Mouse (Mus musculus) megakaryocyte-erythroid progenitor cell, adult 5-6 weeks (primary cell): ENCODE measurements around the gene Fxyd5. TPM values are rescaled to one million over a fixed set of nuclear protein-coding genes. Genes with fewer than 3 reads are reported as not detected.

Experiments used
- ATAC-seq: replicated peaks from 2 replicates; pipeline ENCODE4 v1.8.0; 2016; ENCODE audit warnings: mild to moderate bottlenecking, inconsistent platforms; ENCODE audit not compliant: severe bottlenecking, poor library complexity, low FRiP score, low TSS enrichment
- total RNA-seq, 2 experiments: library from RNA; stranded (forward) in 1 of 2; stranded (reverse) in 1 of 2; fragments of 200-1000, 215-1000 nt in 1 of 2; fragments of >200 nt in 1 of 2; fragmentation: Nextera tagmentation in 1 of 2; gene quantifications; 2 replicates each; pipeline ENCODE4 v1.2.3; 2014 to 2017

Fxyd5 gene
- total RNA-seq, 2 experiments from 2014 or later: 29.5 to 47.6 TPM

DNA sequence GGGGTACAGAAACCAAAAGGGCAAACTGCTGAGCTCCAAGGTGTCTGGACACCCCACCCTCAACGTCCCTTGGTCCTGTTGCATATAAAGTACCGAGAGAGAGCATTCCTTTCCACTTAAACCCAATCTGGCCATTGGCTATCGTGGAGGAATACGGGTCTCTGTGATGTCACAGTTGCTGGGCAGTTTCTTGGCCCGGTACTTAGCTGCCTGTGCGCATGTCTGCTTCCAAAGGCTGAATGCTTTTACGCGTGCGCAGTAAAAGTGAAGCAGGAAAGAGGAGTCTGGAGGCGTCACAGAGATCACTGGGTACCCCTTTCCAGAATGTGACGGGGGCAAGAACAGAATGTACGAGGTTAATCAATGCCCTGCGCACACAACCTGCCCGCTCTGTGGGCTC is 27.2 kb upstream of the Fxyd5 start:
- no peak for ATAC-seq

- ATAC-seq: no peak
Measured at GRCm38 (mm10) chr7:31067836-31068235, 25.6 kb upstream of the Fxyd5 start.

- no peak for ATAC-seq
Measured at GRCm38 (mm10) chr7:31063074-31063560, 20.8 kb upstream of the Fxyd5 start.

GRCm38 (mm10) chr7:31060621-31061010 is 18.3 kb upstream of the Fxyd5 start:
- ATAC-seq: no peak

DNA sequence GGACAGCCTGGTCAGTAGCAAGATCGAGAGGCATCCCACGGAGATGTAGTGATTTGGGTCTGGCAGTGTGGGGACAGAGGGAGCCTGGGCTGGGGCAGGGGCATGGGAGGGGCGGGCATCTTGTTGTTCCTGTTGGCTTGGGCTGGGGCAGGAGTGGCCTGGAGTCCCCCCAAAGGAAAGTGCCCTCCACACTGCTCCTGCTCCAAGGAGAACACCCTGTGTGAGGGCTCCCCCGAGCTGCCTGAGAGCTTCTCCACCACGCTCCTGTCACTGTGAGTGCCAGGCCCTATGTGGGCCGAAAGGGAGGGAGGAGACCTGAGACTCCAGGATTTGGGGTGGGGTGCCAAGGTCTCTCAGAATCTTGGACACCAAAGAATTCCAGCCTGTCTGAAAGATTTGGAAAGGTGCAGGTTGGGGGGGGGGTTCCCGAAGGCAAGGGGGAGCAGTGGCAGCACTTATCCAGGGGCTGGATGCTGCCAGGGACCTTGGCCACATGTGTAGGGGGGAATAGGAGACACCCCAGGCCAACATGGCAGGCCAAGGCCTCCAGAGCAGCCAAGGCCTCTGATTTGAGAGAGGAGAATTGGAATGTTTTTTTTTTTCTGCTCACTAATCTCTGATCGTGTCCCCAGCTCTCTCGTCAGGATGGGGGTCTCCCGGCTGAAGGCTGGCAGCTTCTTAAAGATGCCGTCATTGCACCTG is 17.8 kb upstream of the Fxyd5 start:
- ATAC-seq: no peak

- ATAC-seq: peak; percentile 79
Measured at GRCm38 (mm10) chr7:31059108-31059507, 16.8 kb upstream of the Fxyd5 start, which contains the start of gene Lgi4. Gene Lgi4, plus strand, starts transcription at chr7:31059342.

- no peak for ATAC-seq
Measured at GRCm38 (mm10) chr7:31058211-31058610, 15.9 kb upstream of the Fxyd5 start.

DNA sequence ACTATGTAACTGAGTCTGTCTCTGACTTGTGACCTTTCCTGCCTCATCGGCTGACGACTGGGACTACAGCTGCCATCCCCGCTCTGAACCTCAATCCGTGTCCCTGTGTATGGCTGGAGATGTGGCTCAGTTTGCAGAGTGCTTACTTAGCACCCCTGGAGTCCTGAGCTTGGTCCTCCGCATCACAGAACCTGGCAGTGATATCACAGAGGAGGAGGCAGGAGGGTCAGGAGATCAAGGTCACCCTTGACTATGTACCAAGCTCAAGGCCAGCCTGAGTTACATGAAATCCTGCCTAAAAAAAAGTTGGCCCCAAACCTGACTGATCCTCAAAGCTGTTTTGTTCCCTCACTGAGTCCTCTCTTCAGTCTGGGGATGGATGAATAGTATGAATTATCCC is 15.4 kb upstream of the Fxyd5 start:
- no peak for ATAC-seq

DNA sequence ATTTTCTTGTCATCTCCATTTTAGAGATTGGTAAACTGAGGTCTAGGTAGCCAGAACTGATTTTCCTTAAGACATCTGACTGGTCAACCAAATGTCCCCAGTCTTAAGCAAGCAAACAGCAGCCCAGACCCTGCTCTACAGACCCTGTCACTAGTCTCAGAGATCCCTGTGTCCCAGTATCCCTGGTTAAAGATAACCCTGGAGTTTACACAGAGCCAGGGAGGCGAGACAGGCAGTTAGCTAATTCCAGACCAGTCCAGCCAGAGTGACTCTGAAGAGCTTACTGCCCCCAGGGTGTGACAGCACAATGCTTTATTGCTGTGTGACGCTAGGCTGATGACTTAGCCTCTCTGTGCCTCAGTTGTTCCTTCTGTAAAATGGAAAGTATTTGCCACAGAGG is 14.8 kb upstream of the Fxyd5 start, which contains the start of gene Fxyd1:
Fxyd1 (minus strand) TSS at position 129 of the 400 bp plus-strand sequence.
- ATAC-seq: no peak

- ATAC-seq: no peak
Measured at GRCm38 (mm10) chr7:31056448-31056847, 14.2 kb upstream of the Fxyd5 start.

- ATAC-seq: no peak
Measured at GRCm38 (mm10) chr7:31055883-31056282, 13.6 kb upstream of the Fxyd5 start.

- ATAC-seq: no peak
Measured at GRCm38 (mm10) chr7:31055354-31055824, 13.1 kb upstream of the Fxyd5 start.

DNA sequence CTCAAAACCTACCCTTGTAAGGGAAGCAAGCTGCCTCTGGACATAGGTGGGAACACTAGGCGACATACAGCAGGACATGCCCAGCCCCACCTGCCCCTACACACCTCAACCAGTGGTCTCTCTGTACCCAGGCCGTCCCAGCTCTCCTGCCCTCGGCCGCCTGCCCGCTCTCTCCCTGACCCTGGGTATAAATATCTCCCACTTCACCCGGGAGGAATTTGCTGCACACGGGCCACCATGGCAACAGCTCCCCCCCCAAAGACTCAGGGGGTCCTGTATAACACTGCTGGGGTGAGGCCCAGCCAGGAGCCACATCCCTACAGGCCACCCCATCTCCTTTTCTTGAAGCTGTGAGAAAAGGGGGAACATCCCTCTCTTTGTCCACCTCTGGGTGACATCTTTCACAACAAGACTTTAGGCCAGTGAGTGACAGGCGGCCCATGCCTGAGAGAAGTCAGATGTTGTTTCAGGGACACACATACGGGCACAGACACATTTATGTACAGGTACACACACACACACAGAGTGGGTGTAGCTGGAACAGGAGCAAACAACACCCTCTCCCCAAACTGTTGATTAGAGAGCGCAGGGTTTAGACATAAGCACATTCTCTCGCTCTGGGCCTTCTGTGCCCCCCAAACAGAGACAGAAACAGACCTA is 12.5 kb upstream of the Fxyd5 start:
- ATAC-seq: no peak

- ATAC-seq: no peak
Measured at GRCm38 (mm10) chr7:31053882-31054447, 11.7 kb upstream of the Fxyd5 start.

DNA sequence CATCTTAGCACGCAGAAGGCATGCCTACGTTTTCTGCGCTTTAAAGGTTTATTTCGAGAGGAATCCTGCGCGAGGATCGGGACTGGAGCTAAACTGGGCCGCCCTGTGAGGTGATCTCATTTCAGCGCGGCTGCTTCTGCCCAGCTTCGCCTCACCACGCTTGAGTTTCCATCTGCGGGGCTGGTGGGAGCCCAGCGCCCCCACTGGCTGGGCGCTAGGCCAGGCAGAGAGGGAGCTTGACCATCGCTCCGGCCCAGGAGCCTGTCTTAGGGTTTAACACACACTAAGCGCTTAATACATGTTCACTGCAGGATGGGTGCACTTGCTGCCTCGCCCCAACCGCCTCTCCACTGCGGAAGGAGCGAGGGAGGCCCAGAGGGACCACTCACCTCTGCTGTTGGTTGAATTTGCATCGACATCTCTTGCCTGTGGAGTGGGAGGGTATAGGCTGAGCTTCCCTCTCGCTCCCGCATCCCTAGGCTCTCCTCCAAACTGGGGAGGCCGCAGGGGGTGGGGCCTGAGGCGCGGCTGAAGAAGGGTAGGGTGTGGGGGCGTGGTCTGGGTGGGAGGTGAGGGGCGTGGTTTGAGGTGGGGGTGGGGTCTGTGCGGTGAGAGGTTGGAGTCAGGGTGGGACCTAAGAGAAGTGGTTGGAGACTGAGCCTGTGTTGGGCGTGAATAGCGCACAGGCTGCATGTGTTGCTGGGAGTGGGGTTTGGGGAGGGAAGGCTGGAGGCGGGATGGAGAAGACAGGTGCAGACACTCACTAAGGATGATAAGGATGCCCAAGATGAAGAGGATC is 10.6 kb upstream of the Fxyd5 start:
- no peak for ATAC-seq

DNA sequence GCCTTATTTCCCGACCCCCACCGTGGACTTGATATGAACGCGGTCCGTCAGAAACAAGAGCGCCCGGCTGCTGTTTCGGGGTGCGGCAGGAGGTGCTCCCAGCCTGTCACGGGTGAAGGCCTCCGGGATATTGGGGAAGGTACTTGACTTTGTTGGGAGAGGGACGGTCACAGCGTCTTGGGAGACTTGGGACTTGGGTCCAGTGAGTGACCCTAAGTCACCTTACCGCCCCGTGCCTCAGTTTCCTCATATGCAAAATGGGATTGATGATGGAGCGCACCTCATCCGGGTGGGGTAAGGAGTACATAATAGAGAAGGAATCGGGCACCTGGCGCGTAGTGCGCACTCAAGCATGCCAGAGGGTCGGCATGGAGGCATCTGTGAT is 10.0 kb upstream of the Fxyd5 start:
- ATAC-seq: no peak

DNA sequence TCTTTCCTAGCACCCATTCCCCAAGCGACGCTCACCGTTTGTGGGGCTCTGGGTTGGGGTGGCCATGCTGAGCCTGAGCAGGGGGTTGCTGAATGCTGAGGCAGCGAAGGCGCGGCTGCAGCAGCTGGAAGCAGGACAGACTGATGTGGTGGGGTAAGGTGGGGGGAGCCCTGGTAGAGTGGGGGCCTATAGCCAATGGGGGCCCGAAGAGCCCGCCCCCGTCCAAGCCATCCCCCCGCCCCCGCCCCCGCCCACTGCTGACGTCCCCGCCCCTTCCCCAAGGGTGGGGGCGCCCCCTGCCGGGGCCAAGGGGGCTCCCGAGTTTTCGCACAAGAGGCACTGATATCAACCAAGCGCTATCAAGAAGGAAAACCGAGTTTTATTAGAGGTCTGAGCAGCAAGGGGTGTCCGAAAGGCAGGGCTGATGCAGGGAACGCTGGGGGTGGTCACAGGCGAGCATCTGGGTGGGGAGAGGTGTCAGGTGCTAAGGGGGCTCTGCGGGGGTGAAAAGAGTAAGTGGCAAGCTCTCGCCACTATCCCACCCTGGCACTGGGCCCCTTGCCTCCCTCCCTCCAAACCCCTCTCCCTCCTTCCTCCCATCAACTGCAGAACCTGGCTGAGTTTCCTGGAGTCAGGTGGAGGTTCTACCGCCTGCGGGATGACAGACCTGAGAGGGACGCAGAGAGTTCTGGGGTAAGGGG is 9.2 kb upstream of the Fxyd5 start, which contains the start of gene Fxyd7:
Fxyd7 (minus strand) TSS at position 147 of the 701 bp plus-strand sequence.
- no peak for ATAC-seq

DNA sequence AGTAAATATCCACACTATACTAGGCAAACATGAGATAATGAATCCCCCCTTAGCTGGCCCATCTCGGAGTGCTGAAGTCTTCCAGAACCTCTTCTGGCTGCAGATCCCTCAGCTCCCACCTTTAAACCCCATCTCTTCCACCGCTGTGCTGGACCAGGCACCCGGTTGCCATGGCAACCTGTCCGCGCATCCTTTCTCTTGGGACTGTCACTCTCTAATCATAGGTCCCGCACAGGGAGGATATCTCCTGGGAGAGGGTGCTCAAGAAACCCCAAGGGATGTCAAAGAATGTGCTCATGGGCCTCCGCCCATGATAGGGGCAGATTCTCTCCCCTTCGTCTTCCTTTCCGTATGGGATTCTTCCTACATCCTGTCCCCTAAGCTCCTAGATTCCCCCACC is 8.6 kb upstream of the Fxyd5 start:
- no peak for ATAC-seq

- ATAC-seq: no peak
Measured at GRCm38 (mm10) chr7:31050487-31050886, 8.2 kb upstream of the Fxyd5 start.
